Mouse (Mus musculus): ENCODE data around the gene Top3b. TPM values are rescaled to one million over a fixed set of nuclear protein-coding genes. Genes with fewer than 3 reads are reported as not detected.
A peak's percentile ranks its signal among the peaks of the same experiment; 100 is the strongest.
"Not testable (repeated sequence)": the region's sequence is repeated elsewhere in the genome, so short reads cannot be mapped to it uniquely, and the experiment has no call there.

Top3b gene
- polyA plus RNA-seq, 2 experiments from 2014 or later = 54.8 to 75.6 TPM

DNA sequence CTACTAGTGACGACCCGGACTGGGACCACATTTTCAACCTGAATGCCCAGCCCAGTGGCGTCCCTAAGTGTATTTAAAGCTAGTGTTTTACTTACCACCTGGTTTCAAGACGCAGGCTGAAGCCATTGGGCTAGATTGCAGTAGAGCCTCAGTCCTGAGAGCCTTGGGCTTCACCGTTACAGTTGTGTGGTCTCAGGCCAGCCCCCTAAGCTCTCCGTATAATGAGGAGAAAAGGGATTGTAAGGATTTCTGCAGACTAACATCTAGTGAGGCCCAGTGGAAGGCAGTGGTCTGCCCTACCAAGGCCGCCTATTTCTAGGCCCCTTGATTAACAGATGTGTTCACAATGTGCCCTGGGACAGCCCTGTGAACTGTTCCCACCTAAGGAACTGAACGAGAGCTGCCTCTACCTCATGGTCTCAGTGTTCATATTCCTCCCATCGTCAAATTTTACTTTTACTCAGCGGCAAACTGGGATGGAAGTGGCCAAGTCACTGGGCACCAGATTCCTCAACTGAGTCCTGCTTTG, 26.6 kb downstream of the Top3b start:
- ATAC-seq = no peak

DNA sequence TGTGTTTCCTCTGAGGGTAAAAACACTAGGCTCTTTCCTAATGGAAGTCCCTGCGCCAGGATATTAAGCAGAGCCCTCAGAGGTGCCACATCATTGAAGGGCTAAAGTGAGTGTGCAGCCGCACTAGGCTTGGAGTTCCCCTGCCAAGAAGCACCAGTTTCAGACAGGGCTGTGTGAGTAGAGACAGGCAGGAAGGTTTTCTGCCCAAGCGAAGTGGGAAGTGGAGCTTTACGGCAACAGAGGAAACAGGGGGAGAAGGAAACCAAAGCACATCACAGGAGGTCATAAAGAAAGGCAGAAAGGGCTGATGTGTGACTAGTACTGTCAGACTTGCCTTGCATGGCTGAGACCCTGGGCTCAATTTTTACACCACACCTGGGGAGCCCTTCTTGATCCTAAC, 31.8 kb downstream of the Top3b start:
- ATAC-seq = no peak

DNA sequence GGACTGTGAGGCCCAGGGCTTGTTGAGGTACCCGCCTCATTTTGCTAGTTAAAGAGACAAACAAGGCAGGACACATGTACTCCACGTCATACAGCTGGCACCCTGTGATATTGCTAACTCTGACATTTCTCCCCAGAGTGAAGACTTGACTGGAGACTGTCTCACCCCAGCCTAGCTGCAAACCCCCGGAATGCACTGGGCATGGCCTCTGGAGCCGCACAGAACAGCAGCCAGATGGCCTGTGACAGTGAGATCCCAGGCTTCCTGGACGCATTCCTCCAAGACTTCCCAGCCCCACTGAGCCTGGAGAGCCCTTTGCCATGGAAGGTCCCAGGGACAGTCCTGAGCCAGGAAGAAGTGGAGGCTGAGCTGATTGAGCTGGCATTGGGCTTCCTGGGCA, 32.7 kb downstream of the Top3b start:
- no peak for ATAC-seq

DNA sequence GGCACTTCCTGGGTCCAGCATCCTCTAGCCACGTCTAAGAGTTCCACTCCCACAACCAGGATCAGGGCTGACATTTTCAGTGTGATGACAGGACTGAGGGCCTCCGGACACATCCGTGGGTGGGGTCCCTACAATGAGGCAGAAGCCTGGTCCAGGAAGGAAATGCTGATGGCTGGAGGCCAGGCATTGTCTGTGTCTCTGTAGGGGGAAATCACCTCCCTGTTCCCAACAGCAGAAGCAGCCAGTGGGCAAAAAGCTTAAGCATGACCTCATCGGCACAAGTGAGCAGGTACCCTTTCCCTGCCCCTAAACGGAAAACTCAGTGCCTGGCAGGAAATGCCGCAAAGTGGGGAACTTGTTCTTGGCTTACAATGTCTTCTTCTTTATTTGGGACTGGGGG, 37.3 kb downstream of the Top3b start:
- no peak for ATAC-seq

DNA sequence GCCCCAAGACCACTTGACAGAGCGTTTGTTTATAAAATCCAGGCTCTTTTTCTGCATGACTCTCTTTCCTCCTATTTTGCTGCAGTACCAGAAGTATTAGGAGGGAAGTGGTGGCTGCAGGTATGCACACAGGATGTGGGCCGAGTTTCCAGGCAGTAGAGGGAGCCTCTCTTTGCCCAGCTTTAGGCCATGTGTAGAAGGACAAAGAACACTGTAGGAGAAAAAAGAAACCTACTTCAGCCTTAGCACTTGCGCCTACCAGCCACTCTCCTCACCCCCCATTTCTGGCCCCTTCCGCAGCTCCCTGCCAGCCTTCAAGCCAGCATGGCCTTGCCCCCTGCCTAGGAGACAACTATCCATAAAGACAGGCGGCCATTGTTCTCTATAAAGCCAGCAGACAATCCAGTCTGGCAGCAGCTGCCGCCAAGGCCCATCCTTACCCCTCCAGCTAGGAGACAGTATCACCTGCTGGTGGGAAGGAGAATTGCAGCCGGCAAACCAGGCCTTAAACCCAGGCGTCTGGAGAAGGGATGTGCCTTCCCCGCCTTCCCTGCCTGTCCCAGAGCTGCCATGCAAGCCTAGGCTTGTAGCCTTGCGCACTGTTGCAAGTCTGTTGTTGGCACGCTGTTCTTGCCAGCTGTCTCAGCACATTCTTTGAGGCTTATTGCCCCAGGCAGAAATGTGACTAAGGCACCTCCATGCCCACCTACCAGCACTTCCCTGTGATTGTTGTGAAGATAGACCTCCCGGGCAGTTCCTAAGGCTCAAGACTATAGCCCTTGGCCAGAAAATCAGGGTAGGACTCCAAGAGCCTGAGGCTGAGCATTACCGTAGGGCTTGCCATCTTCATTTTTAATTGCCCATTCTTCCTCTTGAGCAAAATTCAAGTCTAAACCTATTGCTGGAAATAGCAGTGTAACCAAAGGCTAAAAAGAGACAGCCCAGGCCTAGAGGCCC, 41.4 kb downstream of the Top3b start:
- ATAC-seq = peak; percentile 97

DNA sequence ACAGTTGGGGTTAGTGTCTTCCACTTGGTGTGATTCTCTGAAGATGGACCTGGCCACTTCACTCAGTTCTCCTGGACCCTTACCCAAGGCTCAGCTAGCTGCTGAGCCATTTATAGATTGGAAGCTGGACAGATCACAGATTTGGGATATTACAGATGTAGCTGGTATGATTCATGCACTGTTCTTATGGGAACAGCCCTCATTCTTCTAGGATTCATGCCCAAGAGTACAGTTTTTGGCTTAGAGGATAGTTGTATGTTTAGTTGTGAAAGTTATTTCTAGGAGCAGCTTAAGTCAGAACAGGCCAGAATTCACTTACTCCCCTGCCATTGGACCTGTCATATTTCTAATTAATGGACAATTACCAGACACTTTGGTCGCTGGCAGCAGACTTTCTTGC, 42.9 kb downstream of the Top3b start:
- no peak for ATAC-seq

DNA sequence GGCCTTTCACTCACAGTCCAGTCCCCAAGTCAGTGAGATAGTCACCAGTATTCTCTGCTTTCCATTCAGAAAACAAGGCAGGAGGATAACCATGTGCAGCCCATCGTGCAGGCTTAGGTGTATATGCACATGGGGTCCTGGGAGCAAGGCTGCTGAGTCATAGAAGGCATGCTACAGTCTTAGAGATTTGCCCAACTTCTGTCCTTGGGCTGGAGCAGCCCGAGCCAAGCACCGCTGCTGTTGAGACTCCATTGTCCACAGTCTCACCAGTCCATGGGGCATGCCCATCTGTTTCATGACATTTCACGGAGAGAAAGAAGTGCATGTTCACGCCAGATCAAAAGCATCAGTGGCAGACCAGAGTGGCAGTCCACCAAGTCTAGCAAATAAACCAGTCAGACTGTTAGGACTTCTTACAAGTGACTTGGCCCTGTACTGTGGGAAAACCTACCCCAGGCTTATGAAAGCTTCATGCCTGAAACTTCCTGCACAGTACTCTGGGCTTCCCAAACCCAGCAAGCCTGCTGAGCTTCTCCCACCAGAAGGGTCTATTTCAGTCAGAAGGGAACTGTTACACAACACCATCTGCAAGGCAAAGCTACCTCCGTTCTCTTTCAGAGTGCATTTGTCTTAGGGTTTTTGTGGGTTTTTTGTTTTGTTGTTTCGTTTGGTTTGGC, 48.0 kb downstream of the Top3b start:
- ATAC-seq = no peak

DNA sequence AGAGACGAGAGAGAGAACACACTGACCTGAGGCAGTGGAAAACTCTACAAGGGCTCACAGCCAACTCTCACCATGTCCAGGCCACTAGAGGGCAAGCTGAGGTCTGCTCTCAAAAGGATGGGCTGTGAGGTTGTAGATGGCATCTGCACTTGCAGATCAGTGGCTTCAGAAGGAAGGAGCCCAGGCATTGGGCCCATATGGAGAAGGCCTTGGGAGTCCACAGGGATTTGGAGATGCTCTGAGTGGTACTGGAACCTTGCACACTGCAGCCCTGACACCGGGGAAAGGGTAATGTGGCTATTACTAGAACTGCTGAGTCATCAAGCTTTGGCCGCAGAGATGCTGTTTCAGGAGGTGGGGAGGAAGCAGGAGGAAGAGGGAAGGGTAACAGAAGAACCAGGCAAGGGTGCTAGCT, 50.5 kb downstream of the Top3b start:
- ATAC-seq = no peak

DNA sequence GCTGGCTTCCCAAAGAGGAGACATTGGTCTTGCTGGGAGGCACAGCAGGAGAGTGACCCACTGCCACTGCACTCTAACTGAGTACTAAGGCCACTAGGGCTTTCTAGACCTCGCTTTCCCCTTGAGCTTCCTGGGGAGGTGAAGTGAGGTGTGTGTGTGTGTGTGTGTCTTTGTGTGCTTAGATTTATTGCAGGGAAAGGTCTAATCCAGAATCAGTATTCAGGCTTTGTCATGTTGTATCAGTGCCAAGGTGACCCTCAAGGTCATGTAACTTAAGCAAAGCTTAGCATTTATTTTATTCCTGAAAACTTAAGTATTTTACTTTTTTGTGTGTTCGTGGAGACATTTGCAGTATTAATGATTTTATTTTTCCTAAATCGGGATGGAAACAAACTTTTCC, 53.9 kb downstream of the Top3b start:
- no peak for ATAC-seq

DNA sequence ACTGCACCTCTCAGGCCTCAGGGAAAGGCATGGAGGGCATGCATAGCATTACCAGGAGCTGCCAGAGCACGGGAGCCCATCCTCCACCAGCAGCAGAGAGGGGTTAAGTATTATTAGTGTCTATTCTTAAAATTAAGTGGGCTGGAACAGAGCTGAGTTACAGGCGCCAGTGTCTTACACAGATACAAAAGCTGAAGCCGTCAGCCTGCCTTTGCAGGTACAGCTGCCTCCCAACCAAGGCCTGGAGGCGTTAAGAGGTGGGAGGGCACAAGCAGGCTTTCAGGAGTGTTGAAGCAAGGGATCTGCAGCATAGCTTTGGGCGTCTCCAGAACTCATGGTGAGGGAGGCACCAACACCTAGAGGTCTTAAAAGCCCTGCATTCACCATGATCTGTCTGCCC, 56.0 kb downstream of the Top3b start:
- no peak for ATAC-seq

DNA sequence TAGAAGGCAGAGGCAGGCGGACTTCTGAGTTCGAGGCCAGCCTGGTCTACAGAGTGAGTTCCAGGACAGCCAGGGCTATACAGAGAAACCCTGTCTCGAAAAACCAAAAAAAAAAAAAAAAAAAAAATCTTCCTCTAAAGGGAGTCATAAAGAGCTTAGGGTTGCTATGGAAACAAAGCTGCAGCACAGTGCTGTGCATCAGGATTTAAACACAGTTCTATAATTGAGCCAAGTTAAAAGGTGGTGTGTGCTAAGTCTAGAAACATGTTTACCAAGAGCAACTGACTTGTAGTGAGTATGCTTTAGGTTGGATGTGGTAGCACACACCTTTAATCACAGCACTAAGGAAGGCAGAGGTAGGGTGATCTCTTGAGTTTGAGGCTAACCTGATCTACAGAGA, 58.4 kb downstream of the Top3b start:
- not testable (repeated sequence) for ATAC-seq

DNA sequence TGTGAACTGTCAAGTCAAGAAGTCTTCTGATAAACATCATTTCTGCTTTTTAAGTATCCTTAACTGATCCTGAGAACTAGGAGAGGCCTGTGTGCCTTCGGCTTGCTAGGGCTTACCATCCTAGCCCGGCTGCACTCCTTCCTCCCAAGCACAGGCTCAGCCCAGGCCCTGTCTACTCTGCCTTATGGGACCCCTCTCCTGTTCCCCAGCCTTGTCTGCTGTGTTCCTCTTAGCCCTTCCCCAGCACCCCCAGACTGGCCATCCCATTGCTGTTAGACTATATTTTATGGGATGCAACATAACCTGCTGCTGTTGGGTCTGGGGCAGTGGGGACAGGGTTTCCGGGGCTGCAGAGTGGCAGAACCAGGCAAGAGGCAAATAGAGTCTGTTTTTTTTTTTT, 59.8 kb downstream of the Top3b start:
- no peak for ATAC-seq

DNA sequence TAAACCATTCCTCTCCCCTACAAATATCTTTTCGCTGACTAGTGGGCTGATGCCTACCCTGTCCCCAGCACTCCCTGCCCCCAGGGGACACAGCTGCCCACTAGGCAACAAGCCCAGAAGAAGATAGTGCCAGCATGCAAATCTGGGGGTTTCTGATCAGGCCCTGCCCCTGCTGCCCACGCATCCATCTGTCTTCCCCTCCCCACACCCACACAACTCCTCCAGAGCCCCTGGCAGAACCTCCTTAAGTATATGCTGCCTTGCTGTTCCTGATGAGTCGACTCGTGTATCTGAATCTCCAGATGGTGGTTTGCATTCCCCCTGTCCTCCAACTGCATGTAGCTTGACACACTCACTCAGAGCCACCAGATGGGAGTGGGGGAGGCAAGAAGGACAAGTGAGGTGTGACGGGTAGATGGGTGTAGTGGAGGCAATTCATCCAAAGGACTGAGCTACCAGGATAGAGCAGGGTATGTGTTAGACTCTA, 60.3 kb downstream of the Top3b start:
- ATAC-seq = no peak

DNA sequence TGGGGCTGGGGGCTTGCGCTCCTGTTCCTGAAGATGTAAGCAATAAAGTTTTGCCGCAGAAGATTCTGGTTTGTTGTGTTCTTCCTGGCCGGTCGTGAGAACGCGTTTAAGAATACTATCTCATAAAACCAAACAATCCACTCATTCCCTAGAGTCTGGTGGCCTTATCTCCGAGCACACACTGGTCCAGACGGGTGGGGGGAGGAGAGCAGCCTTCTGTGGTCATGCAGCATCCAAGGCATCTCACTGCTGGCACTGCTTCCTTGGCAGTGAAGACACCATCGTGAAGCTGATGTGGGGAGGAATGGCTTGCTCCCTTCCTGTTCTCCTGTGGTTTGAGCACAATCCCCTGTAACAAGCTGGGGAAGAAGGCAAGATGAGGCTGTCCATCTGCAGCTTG, 69.0 kb downstream of the Top3b start:
- ATAC-seq = no peak

DNA sequence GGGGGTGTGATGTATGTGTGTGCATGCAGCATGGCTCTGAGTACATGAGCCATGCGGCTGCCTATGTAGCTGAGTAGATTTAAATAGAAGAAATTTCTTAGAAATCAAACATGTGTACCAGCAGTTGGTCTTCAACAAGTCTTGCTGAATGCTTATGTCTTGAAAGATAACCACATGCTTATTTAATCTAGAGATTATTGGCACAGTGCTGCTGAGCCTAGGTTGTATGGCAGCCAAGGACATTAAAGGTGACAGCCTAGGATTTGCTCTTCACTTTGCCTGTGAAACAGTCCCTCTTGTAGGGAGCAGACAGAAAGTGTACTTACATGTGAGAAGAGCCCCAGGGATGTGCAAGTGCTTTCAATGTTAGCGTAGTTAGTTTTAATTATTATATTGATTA, 70.5 kb downstream of the Top3b start:
- ATAC-seq = no peak

Other genes with a start within 250 kb of the Top3b start
- gene Olfr19, start 194.3 kb upstream of the Top3b start, polyA plus RNA-seq (2017; shearing (Covaris generic)) = not detected
- not detected for gene Spag6l, start 41.3 kb upstream of the Top3b start, polyA plus RNA-seq (2017; shearing (Covaris generic))
- not detected for gene Igll1, start 6.8 kb upstream of the Top3b start, polyA plus RNA-seq (2017; shearing (Covaris generic))
- 1 to 10 TPM in 1 of 2 experiments, not detected in 1; 3.0 TPM for gene Vpreb1, start 107 bp downstream of the Top3b start, polyA plus RNA-seq (2017; shearing (Covaris generic))
- 10 to 100 TPM; 12.3 to 26.4 TPM for gene Ppm1f, start 25.7 kb downstream of the Top3b start, polyA plus RNA-seq (2017; shearing (Covaris generic))
- 10 to 100 TPM; 19.1 to 32.1 TPM for gene Mapk1, start 112.6 kb downstream of the Top3b start, polyA plus RNA-seq (2017; shearing (Covaris generic))
- 1 to 10 TPM; 7.5 to 10.0 TPM for gene Ypel1, start 199.0 kb downstream of the Top3b start, polyA plus RNA-seq (2017; shearing (Covaris generic))
- gene Ppil2, start 240.5 kb downstream of the Top3b start, polyA plus RNA-seq (2017; shearing (Covaris generic)) = 100 to 1,000 TPM; 221 to 254 TPM